Mouse (Mus musculus): Measurements from ENCODE around the gene Speer4c.
"Not testable (repeated sequence)": the region's sequence is repeated elsewhere in the genome, so short reads cannot be mapped to it uniquely, and the experiment has no call there.

DNA sequence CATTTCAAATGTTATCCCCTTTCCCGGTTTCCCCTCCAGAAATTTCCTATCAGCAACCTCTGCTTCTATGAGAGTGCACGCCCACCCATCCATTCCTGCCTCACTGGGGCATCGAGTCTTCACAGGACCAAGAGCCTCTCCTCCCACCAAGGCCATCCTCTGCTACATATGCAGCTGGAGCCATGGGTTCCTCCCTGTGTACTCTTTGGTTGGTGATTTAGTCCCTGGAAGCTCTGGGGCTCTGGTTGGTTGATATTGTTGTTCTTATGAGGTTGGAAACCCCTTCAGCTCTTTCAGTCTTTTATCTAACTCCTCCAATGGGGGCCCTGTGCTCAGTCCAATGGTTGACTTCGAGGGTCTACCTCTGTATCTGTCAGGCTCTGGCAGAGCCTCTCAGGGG is 22.2 kb downstream of the Speer4c start:
- TF ChIP-seq CTCF (IDR thresholded peaks at IDR 0.05; ENCODE audit: low read depth, low read length); POLR2AphosphoS5 (IDR thresholded peaks at IDR 0.05; ENCODE audit: insufficient replicate concordance, low read depth, low read length); GATA1 (IDR thresholded peaks at IDR 0.05; ENCODE audit: borderline replicate concordance, low read length); TAL1 (conservative IDR thresholded peaks at IDR 0.05; ENCODE audit: low read depth, low read length); GATA2 (IDR thresholded peaks at IDR 0.05; ENCODE audit: borderline replicate concordance, low read depth, low read length): not testable (repeated sequence)

Measured in G1E (cell line).